19 mouse cellular contexts compared by ENCODE assay signal in the genomic region with DNA sequence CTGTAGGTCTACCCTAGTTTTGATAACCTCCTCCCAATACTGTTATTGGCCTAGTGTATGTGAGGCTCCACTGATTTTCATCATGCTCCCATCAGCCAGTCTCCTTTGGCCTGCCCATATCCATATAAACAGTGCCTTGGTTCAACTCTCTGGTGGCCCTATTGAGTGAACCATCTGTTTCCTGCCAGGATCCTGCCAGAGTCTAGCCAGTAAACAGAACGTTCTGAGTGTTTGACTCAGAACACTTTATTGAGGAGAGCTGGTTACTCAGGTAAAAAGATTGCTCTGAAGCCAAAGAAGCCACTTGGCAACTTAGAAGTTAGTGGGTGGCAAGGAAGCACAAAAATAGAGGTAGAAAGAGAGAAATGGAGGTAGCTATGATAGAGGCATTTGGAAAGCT.
"Had no signal": no experiment of that assay in that cellular context is flagged by ENCODE, and none has a peak within 500 bp of the region (broad histone marks: within the 10 kb centered on the region; RNA-seq: fewer than 3 reads in every experiment).

No protein-coding gene starts in this region.

- H3K27ac ChIP-seq: kidney, postnatal 0 days; limb, embryonic 12.5 days; limb, embryonic 15.5 days; liver, embryonic 14.5 days; lung, embryonic 15.5 days; neural tube, embryonic 13.5 days had no signal

- H3K4me1 ChIP-seq: limb, embryonic 12.5 days; limb, embryonic 15.5 days; lung, embryonic 15.5 days; neural tube, embryonic 13.5 days had no signal

- DNase-seq: kidney, adult 18-20 months; kidney, postnatal 25 days; left cerebral cortex, postnatal 4 days; liver, postnatal 0 days; lung, postnatal 14 days; lung, postnatal 4 days; midbrain, embryonic 14.5 days; retina, postnatal 1 day; right cerebral cortex, postnatal 25 days; spleen, adult 18-20 months; thymus, adult 2 months; thymus, postnatal 14 days; thymus, postnatal 4 days had no signal

- H3K27me3 ChIP-seq: limb, embryonic 12.5 days; limb, embryonic 15.5 days; lung, embryonic 15.5 days; neural tube, embryonic 13.5 days had no signal

- H3K4me3 ChIP-seq: limb, embryonic 12.5 days; limb, embryonic 15.5 days; lung, embryonic 15.5 days; neural tube, embryonic 13.5 days had no signal
